Mouse (Mus musculus) neural tube, embryonic 13.5 days (tissue): Measurements from ENCODE around the gene Exosc3. TPM values are rescaled to one million over a fixed set of nuclear protein-coding genes. Genes with fewer than 3 reads are reported as not detected.
A peak's percentile ranks its signal among the peaks of the same experiment; 100 is the strongest.

Experiments used
- ATAC-seq: fragments of 200-750 bp; cut with Nextera tagmentation; 2 replicates; pipeline ENCODE4 v1.8.0; 2017; ENCODE audit warnings: low read depth, mild to moderate bottlenecking, moderate TSS enrichment, moderate library complexity
- H3K27ac ChIP-seq: fragments of 300-500 bp; sonication (generic); replicated peaks from 2 replicates; pipeline ENCODE4 v1.5.1; 2015; ENCODE audit warnings: moderate library complexity, mild to moderate bottlenecking, inconsistent platforms
- H3K27me3 ChIP-seq: fragments of 300-500 bp; sonication (generic); 2 replicates; pipeline ENCODE4 v1.6.1; 2015; ENCODE audit warnings: mild to moderate bottlenecking, inconsistent platforms
- H3K36me3 ChIP-seq: fragments of 300-500 bp; sonication (generic); 2 replicates; pipeline ENCODE4 v1.6.1; 2015; ENCODE audit warnings: mild to moderate bottlenecking, inconsistent platforms
- H3K4me1 ChIP-seq: fragments of 300-500 bp; sonication (generic); replicated peaks from 2 replicates; pipeline ENCODE4 v1.6.1; 2015; ENCODE audit warnings: inconsistent platforms
- H3K4me2 ChIP-seq: fragments of 300-500 bp; sonication (generic); 2 replicates; pipeline ENCODE4 v1.6.1; 2015; ENCODE audit warnings: inconsistent platforms, mild to moderate bottlenecking, moderate library complexity
- H3K4me3 ChIP-seq: fragments of 300-500 bp; sonication (generic); 2 replicates; pipeline ENCODE4 v1.5.1; 2015; ENCODE audit warnings: mild to moderate bottlenecking, inconsistent platforms
- H3K9ac ChIP-seq: fragments of 300-500 bp; sonication (generic); 2 replicates; pipeline ENCODE4 v1.6.1; 2015; ENCODE audit warnings: moderate library complexity, mild to moderate bottlenecking, inconsistent platforms
- H3K9me3 ChIP-seq: fragments of 300-500 bp; sonication (generic); 2 replicates; pipeline ENCODE4 v1.6.1; 2016; ENCODE audit warnings: inconsistent platforms
- WGBS: fragments of 180-500 bp; shearing (Covaris S2); methylation state at CpG from one replicate; pipeline ENCODE4 v1.1.7; 2015; 5-methylcytosine and 5-hydroxymethylcytosine counted together
- polyA plus RNA-seq: library from polyadenylated mRNA; unstranded; fragments of >200 nt; fragmentation: Nextera tagmentation; extraction: Ambion mirVana; gene quantifications from 2 replicates; pipeline ENCODE4 v1.2.1, GENCODE M21; 2015

The Exosc3 gene
- polyA plus RNA-seq, 1 experiment from 2014 or later, result 39.7 TPM

DNA sequence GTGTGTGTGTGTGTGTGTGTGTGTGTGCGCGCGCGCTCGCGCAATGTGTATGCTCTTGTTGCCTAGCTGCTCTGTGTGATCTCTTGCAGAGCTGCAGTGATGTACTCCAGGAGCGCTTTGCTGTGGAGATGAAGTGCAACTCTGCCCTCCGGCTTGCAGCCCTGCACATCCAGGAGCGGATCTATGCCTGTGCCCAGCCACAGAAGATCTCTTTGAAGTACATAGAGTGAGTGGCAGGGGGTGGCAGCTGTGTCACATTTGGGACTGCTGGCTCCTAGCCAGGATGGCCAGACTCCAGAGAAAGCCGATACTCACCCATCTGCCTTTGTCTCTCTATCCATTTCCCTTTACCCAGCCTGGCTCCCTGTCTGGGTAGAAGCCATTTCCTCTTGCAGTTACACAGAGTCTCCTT, 71.5 kb downstream of the Exosc3 start:
- H3K9me3 ChIP-seq, result no peaks in the 10 kb centered on the region
- H3K36me3 ChIP-seq, result no peaks in the 10 kb centered on the region
- WGBS, result 61% methylated on average over 10 of the region's 10 CpGs
- no peak overlapping the region for H3K9ac ChIP-seq
- ATAC-seq, result peak; percentile 95
- H3K27me3 ChIP-seq, result no peaks in the 10 kb centered on the region
- H3K4me1 ChIP-seq, result peaks cover 16% of the 10 kb centered on the region
- peak overlapping the region; percentile 56 for H3K27ac ChIP-seq
- H3K4me2 ChIP-seq, result no peak overlapping the region
- H3K4me3 ChIP-seq, result no peak overlapping the region

- 84% methylated on average over 3 of the region's 3 CpGs for WGBS
- Histone ChIP-seq H3K9ac (no peak overlapping the region), H3K27ac (no peak overlapping the region), H3K4me1 (peaks cover 16% of the 10 kb centered on the region), H3K36me3 (no peaks in the 10 kb centered on the region), H3K4me2 (no peak overlapping the region), H3K9me3 (no peaks in the 10 kb centered on the region), H3K4me3 (no peak overlapping the region), H3K27me3 (no peaks in the 10 kb centered on the region)
- no peak for ATAC-seq
These were observed 74.6 kb downstream of the Exosc3 start for GRCm38 (mm10) chr4:45267883-45268282.

Other genes starting within 250 kb of the Exosc3 start
- 152 and 166 TPM in 2 replicates for gene Tomm5, start 234.6 kb downstream of the Exosc3 start, polyA plus RNA-seq
- 2.9 and 3.0 TPM in 2 replicates for gene Frmpd1, start 157.9 kb downstream of the Exosc3 start, polyA plus RNA-seq
- gene Trmt10b, start 45.6 kb downstream of the Exosc3 start, polyA plus RNA-seq, result 22.6 and 24.6 TPM in 2 replicates
- 8.0 and 9.2 TPM in 2 replicates for gene Dcaf10, start 631 bp downstream of the Exosc3 start, polyA plus RNA-seq
- 69.4 and 77.5 TPM in 2 replicates for gene Slc25a51, start 66.0 kb upstream of the Exosc3 start, polyA plus RNA-seq
- 4.0 and 4.2 TPM in 2 replicates for gene Shb, start 189.7 kb upstream of the Exosc3 start, polyA plus RNA-seq